Mouse (Mus musculus): Measurements from ENCODE around the gene Aicda. TPM values are rescaled to one million over a fixed set of nuclear protein-coding genes. Genes with fewer than 3 reads are reported as not detected.

Aicda gene
- polyA plus RNA-seq, 1 experiment = not detected

DNA sequence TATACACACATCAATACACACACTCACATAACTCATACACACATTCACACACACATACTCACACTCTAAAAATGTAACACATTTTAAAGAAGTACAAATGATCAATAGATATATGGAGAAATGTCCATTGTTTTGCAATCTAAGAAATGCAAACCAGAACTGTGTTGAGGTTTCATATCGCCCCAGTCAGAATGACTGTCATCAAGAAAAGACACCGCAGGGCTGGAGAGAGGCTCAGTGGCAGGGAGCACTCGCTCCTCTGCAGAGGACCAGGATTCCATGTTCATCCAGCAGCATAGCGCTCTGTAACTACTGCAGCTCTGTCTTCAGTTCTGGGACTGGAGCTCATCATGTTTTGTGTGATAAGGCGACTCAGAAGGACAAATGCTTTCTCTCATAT lies 10.0 kb upstream of the Aicda start:
- TF ChIP-seq GATA1 (IDR thresholded peaks at IDR 0.05; ENCODE audit: low read length) (no peak), TAL1 (IDR thresholded peaks at IDR 0.05; ENCODE audit: low read length) (no peak)
- Histone ChIP-seq H3K9me3 (ENCODE audit: control insufficient read depth, low read length) (no peaks in the 10 kb centered on the region), H3K27me3 (ENCODE audit: control insufficient read depth) (no peaks in the 10 kb centered on the region), H3K4me1 (ENCODE audit: control insufficient read depth) (no peaks in the 10 kb centered on the region), H3K4me3 (replicated peaks) (no peak overlapping the region), H3K36me3 (ENCODE audit: control insufficient read depth) (no peaks in the 10 kb centered on the region)

DNA sequence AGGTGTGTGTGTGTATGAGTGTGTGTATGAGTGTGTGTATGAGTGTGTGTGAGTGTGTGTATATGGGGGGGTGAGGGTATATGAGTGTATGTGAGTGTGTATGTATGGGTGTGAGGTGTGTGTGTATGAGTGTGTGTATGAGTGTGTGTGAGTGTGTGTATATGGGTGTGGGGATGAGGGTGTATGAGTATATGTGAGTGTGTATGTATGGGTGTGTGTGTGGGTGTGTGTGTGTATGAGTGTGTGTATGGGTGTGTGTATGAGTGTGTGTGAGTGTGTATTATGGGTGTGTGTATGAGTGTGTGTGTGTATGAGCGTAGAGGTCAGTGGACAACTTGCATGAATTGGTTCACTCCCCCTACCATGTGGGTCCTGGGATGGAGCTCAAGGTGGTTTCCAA lies 8.9 kb upstream of the Aicda start:
- H3K4me3 ChIP-seq (replicated peaks) = no peak overlapping the region
- H3K36me3 ChIP-seq (ENCODE audit: control insufficient read depth) = no peaks in the 10 kb centered on the region
- no peaks in the 10 kb centered on the region for H3K9me3 ChIP-seq (ENCODE audit: control insufficient read depth, low read length)
- no peaks in the 10 kb centered on the region for H3K4me1 ChIP-seq (ENCODE audit: control insufficient read depth)
- no peak for TF ChIP-seq TAL1 (IDR thresholded peaks at IDR 0.05; ENCODE audit: low read length)
- no peak for TF ChIP-seq GATA1 (IDR thresholded peaks at IDR 0.05; ENCODE audit: low read length)
- no peaks in the 10 kb centered on the region for H3K27me3 ChIP-seq (ENCODE audit: control insufficient read depth)

DNA sequence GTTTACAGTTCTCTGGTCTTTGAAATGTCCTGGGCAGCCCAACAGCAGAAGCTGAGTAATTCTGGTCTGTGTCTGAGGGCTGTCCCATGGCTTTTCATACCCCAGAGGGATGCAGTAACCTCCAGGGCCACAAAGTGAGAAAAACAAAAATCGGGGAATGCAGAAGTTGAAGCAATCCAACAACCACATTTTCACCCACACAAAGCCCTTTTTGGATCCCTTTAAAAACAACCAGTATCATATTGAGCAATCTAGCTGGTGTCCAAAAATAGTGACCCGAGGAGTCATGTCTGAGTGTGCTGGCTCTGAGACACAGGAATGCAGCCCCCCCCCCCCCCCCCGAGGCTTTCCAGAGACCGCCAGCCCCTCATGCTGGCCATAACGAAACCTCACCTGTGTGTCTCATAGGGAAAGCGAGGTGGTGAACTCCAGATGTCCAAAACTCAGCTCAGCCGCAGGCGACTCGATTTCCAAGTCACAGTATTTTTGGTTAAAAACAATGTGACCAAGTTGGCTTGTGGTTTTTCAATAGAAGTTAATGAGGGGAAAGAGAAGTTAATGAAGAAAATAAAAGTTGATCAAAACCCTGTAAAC lies 8.2 kb upstream of the Aicda start:
- Histone ChIP-seq H3K36me3 (ENCODE audit: control insufficient read depth) (no peaks in the 10 kb centered on the region), H3K9me3 (ENCODE audit: control insufficient read depth, low read length) (no peaks in the 10 kb centered on the region), H3K27me3 (ENCODE audit: control insufficient read depth) (no peaks in the 10 kb centered on the region), H3K4me1 (ENCODE audit: control insufficient read depth) (no peaks in the 10 kb centered on the region), H3K4me3 (replicated peaks) (no peak overlapping the region)
- TF ChIP-seq GATA1 (IDR thresholded peaks at IDR 0.05; ENCODE audit: low read length) = no peak
- TF ChIP-seq TAL1 (IDR thresholded peaks at IDR 0.05; ENCODE audit: low read length) = no peak

DNA sequence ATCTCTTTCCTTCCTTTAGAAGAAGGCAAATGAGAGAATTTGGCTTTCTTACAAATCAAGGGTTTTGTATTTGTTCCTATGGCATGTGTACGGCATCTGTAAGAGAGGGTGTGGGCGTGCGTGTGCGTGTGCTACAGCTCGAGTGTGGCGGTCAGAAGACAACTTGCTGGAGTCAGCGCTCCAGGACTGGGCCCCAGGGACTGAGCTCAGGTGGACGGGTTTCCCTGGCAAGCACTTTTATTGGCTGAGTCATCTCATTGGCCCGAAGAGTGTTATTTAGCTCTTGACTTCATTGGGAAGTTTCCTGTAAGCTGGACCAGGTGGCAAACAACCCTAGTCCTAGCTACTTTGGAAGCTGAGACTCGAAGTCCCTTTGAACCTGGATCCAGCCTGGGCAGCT lies 7.7 kb upstream of the Aicda start:
- Histone ChIP-seq H3K9me3 (ENCODE audit: control insufficient read depth, low read length) (no peaks in the 10 kb centered on the region), H3K36me3 (ENCODE audit: control insufficient read depth) (no peaks in the 10 kb centered on the region), H3K4me1 (ENCODE audit: control insufficient read depth) (no peaks in the 10 kb centered on the region), H3K27me3 (ENCODE audit: control insufficient read depth) (no peaks in the 10 kb centered on the region), H3K4me3 (replicated peaks) (no peak overlapping the region)
- TF ChIP-seq TAL1 (IDR thresholded peaks at IDR 0.05; ENCODE audit: low read length) (no peak), GATA1 (IDR thresholded peaks at IDR 0.05; ENCODE audit: low read length) (no peak)

DNA sequence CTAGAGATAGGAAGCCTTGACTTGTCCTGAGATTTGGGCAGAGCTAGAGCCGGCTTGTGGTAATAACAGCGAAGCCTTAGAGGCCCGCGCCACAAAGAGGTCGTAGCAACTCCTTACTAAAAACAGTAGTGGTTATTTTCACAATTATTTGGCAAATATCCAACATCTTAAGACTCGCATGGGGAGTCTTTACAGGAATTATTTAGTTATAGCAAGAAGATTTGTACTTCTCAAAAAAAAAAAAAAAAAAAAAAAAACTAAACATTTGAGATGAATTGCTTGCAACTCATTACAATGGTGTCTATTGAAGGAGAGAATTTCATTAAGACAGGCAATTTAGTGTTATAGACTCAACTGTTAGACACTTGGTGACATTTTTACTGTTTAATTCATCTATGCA lies 501 bp downstream of the Aicda start:
- Histone ChIP-seq H3K27me3 (ENCODE audit: control insufficient read depth) (peaks cover 5% of the 10 kb centered on the region), H3K9me3 (ENCODE audit: control insufficient read depth, low read length) (no peaks in the 10 kb centered on the region), H3K36me3 (ENCODE audit: control insufficient read depth) (no peaks in the 10 kb centered on the region), H3K4me3 (replicated peaks) (no peak overlapping the region), H3K4me1 (ENCODE audit: control insufficient read depth) (no peaks in the 10 kb centered on the region)
- no peak for TF ChIP-seq GATA1 (IDR thresholded peaks at IDR 0.05; ENCODE audit: low read length)
- no peak for TF ChIP-seq TAL1 (IDR thresholded peaks at IDR 0.05; ENCODE audit: low read length)

DNA sequence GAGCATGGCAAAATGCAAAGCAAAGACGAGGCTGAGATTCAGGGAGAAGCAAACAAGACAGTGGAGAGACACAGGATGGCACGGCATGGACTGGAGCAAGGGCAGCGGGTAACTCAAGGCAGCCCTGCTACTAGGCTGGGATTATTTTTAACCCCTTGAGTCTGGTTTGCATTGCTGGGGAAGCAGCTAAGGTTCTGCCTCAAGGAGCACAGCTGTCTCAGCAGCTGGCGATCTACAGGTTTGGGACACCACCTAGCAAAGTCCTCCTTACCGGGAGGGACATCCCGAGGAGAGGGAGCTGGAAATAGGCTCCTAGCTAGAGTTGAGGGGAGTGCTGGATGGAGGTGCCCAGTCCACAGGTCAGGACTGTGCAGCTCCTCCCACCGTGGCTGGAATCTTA lies 1.7 kb downstream of the Aicda start:
- TF ChIP-seq TAL1 (IDR thresholded peaks at IDR 0.05; ENCODE audit: low read length) (no peak), GATA1 (IDR thresholded peaks at IDR 0.05; ENCODE audit: low read length) (no peak)
- Histone ChIP-seq H3K4me1 (ENCODE audit: control insufficient read depth) (no peaks in the 10 kb centered on the region), H3K9me3 (ENCODE audit: control insufficient read depth, low read length) (no peaks in the 10 kb centered on the region), H3K36me3 (ENCODE audit: control insufficient read depth) (no peaks in the 10 kb centered on the region), H3K4me3 (replicated peaks) (no peak overlapping the region), H3K27me3 (ENCODE audit: control insufficient read depth) (peaks cover 5% of the 10 kb centered on the region)

DNA sequence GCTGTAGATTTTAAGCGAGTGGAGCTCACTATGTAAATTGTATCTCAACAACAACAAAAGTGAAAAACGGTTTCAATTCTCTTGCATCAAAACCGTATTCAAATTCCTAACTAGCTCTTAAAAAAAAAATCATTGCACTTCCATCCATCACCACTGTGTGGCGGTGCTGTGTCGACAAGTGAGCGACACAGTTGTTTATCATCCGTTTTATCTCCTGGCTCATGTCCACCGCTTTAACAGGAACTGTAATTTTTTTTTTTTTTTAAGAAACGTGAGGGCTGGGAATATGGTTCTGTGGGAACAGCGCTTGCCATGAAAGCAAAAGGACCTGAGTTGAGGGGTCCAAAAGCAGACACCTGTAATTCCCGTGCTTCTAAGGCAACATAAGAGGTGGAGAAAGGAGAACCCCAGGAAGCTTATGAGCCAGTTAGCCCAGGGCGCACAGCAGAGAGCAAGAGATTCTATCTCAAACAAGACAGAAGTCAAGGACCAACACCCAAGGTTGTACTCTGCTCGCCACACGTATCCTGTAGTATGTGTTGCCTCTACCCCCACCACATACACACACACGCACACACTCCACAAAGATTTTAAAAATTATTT lies 3.5 kb downstream of the Aicda start:
- peaks cover 5% of the 10 kb centered on the region for H3K27me3 ChIP-seq (ENCODE audit: control insufficient read depth)
- H3K4me3 ChIP-seq (replicated peaks) = no peak overlapping the region

DNA sequence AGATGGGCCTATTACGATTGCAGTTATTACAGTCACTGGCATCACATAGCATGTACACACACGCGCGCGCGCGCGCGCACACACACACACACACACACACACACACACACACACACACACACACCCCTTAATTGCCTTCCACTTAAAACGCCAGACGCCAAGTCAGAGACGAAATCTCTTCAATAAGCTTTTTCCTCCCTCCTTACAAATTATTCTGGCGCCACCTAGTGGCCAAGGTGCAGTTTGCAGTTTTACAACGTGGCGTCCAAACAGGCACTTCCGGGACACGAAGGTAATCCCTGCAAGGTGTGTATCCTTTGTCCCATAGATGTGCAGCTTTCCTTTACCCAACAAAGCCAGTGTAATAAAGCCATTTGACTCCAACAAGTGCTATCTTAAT lies 6.8 kb downstream of the Aicda start:
- peaks cover 5% of the 10 kb centered on the region for H3K27me3 ChIP-seq (ENCODE audit: control insufficient read depth)
- TF ChIP-seq TAL1 (IDR thresholded peaks at IDR 0.05; ENCODE audit: low read length) (no peak), GATA1 (IDR thresholded peaks at IDR 0.05; ENCODE audit: low read length) (no peak)
- peaks cover 4% of the 10 kb centered on the region for H3K4me1 ChIP-seq (ENCODE audit: control insufficient read depth)
- H3K36me3 ChIP-seq (ENCODE audit: control insufficient read depth) = no peaks in the 10 kb centered on the region
- H3K9me3 ChIP-seq (ENCODE audit: control insufficient read depth, low read length) = no peaks in the 10 kb centered on the region
- H3K4me3 ChIP-seq (replicated peaks) = no peak overlapping the region

More for the DNA sequence above, 3.5 kb downstream of the Aicda start:
- no peaks in the 10 kb centered on the region for H3K36me3 ChIP-seq (ENCODE audit: control insufficient read depth)
- peaks cover 4% of the 10 kb centered on the region for H3K4me1 ChIP-seq (ENCODE audit: control insufficient read depth)
- H3K9me3 ChIP-seq (ENCODE audit: control insufficient read depth, low read length) = no peaks in the 10 kb centered on the region
- TF ChIP-seq GATA1 (IDR thresholded peaks at IDR 0.05; ENCODE audit: low read length) = no peak
- no peak for TF ChIP-seq TAL1 (IDR thresholded peaks at IDR 0.05; ENCODE audit: low read length)

DNA sequence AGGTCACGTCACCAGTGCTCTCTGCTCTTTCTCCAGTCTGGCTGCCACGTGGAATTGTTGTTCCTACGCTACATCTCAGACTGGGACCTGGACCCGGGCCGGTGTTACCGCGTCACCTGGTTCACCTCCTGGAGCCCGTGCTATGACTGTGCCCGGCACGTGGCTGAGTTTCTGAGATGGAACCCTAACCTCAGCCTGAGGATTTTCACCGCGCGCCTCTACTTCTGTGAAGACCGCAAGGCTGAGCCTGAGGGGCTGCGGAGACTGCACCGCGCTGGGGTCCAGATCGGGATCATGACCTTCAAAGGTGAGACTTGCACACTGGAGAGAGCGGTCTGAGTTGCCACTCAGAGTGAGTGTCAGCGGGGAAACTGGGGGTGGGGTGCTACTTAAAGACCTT lies 7.4 kb downstream of the Aicda start:
- Histone ChIP-seq H3K27me3 (ENCODE audit: control insufficient read depth) (peaks cover 5% of the 10 kb centered on the region; the same call in 1 of the 2 replicates), H3K4me3 (replicated peaks) (no peak overlapping the region), H3K9me3 (ENCODE audit: control insufficient read depth, low read length) (no peaks in the 10 kb centered on the region), H3K4me1 (ENCODE audit: control insufficient read depth) (peaks cover 4% of the 10 kb centered on the region), H3K36me3 (ENCODE audit: control insufficient read depth) (no peaks in the 10 kb centered on the region)
- no peak for TF ChIP-seq GATA1 (IDR thresholded peaks at IDR 0.05; ENCODE audit: low read length)
- no peak for TF ChIP-seq TAL1 (IDR thresholded peaks at IDR 0.05; ENCODE audit: low read length)

Measured in erythroblast, embryonic 14.5 days (primary cell).